Mouse (Mus musculus) erythroblast, embryonic 14.5 days (primary cell): ENCODE results near the gene Dcun1d2.

Source experiments
- GATA1 ChIP-seq: IDR thresholded peaks from 2 replicates; pipeline ENCODE4 v1.6.1; 2012; ENCODE audit warnings: low read length, inconsistent platforms, mixed read lengths
- TAL1 ChIP-seq: IDR thresholded peaks from 3 replicates; pipeline ENCODE4 v1.6.1; 2012; ENCODE audit warnings: low read length, inconsistent platforms, mixed read lengths

GRCm38 (mm10) chr8:13227184-13227583 lies 60.7 kb downstream of the Dcun1d2 start:
- TF ChIP-seq GATA1: no peak
- no peak for TF ChIP-seq TAL1
